Mouse (Mus musculus) cerebellum, adult (tissue): Measurements from ENCODE around the gene Ppfia1.

Source experiments
- ATAC-seq: cut with Nextera tagmentation; 2 replicates; pipeline ENCODE4 v1.9.2; 2017; ENCODE audit warnings: mild to moderate bottlenecking, moderate library complexity, mixed read lengths; ENCODE audit not compliant: insufficient number of reproducible peaks, low FRiP score, low TSS enrichment

Ppfia1 gene

GRCm38 (mm10) chr7:144553237-144554122 is at the start of gene Ppfia1:
Gene Ppfia1 (minus strand): TSS chr7:144553729.
- peak; percentile 84 for ATAC-seq

GRCm38 (mm10) chr7:144600333-144600900 is 46.9 kb upstream of the Ppfia1 start:
- no peak for ATAC-seq

GRCm38 (mm10) chr7:144589508-144589907 is 36.0 kb upstream of the Ppfia1 start:
- no peak for ATAC-seq

GRCm38 (mm10) chr7:144587291-144587690 is 33.8 kb upstream of the Ppfia1 start:
- no peak for ATAC-seq

GRCm38 (mm10) chr7:144585648-144586047 is 32.1 kb upstream of the Ppfia1 start:
- no peak for ATAC-seq

- ATAC-seq: no peak
Measured at GRCm38 (mm10) chr7:144583619-144584018, 30.1 kb upstream of the Ppfia1 start.

- ATAC-seq: peak; percentile 83
Measured at GRCm38 (mm10) chr7:144582284-144582980, 28.9 kb upstream of the Ppfia1 start, which contains the start of gene Fadd. Gene Fadd (minus strand): TSS chr7:144582463.

- peak; percentile 43 for ATAC-seq
Measured at GRCm38 (mm10) chr7:144581559-144582283, 28.2 kb upstream of the Ppfia1 start.

- no peak for ATAC-seq
Measured at GRCm38 (mm10) chr7:144577876-144578275, 24.3 kb upstream of the Ppfia1 start.

- ATAC-seq: no peak
Measured at GRCm38 (mm10) chr7:144572234-144572633, 18.7 kb upstream of the Ppfia1 start.

GRCm38 (mm10) chr7:144571598-144571997 is 18.1 kb upstream of the Ppfia1 start:
- no peak for ATAC-seq

- no peak for ATAC-seq
Measured at GRCm38 (mm10) chr7:144569428-144569827, 15.9 kb upstream of the Ppfia1 start.

GRCm38 (mm10) chr7:144568091-144568490 is 14.6 kb upstream of the Ppfia1 start:
- ATAC-seq: no peak

- no peak for ATAC-seq
Measured at GRCm38 (mm10) chr7:144566921-144567682, 13.6 kb upstream of the Ppfia1 start.

- ATAC-seq: no peak; the same call in 1 of the 2 replicates
Measured at GRCm38 (mm10) chr7:144563456-144564155, 10.1 kb upstream of the Ppfia1 start.

- ATAC-seq: no peak
Measured at GRCm38 (mm10) chr7:144562016-144562415, 8.5 kb upstream of the Ppfia1 start.

GRCm38 (mm10) chr7:144560594-144560993 is 7.1 kb upstream of the Ppfia1 start:
- no peak for ATAC-seq

GRCm38 (mm10) chr7:144558552-144558951 is 5.0 kb upstream of the Ppfia1 start:
- no peak for ATAC-seq

GRCm38 (mm10) chr7:144554123-144554472 is 569 bp upstream of the Ppfia1 start:
- ATAC-seq: no peak
